Mouse (Mus musculus) lung, adult 2 months (tissue): ENCODE measurements around the gene Zdhhc12.

Experiments
- CTCF ChIP-seq: fragments of 200-500 bp; IDR thresholded peaks from 2 replicates; pipeline ENCODE4 v1.5.1; 2011; ENCODE audit warnings: mild to moderate bottlenecking, low read length, control low read depth; ENCODE audit not compliant: insufficient read depth
- POLR2A ChIP-seq: fragments of 200-500 bp; IDR thresholded peaks from 2 replicates; pipeline ENCODE4 v1.6.1; 2011; ENCODE audit warnings: low read depth, mild to moderate bottlenecking, control low read depth, low read length, borderline replicate concordance; ENCODE audit errors: extremely low read depth

GRCm38 (mm10) chr2:30063235-30063634, 30.2 kb downstream of the Zdhhc12 start:
- no peak for TF ChIP-seq CTCF
- no peak for TF ChIP-seq POLR2A
